Mouse (Mus musculus) gastrocnemius, postnatal 25 days (tissue): Measurements from ENCODE around the gene Nek4. TPM values are rescaled to one million over a fixed set of nuclear protein-coding genes. Genes with fewer than 3 reads are reported as not detected.

Experiments used
- DNase-seq: peaks from one replicate; pipeline ENCODE4 v3.0.0; 2022
- long read RNA-seq, 2 experiments: library from polyadenylated mRNA; stranded (forward); transcript quantifications; one replicate each; pipeline ENCODE4 v2.0.0; 2021
- total RNA-seq, 2 experiments: library from RNA; stranded (reverse); gene quantifications; 1 replicate in 1 of 2; 2 replicates in 1 of 2; pipeline ENCODE4 v1.2.3; 2021

Gene Nek4
- total RNA-seq: 1 to 10 TPM; 3.3 TPM
- long read RNA-seq, experiment 1, full-length matches to known transcripts: 2 of 9 reads
- long read RNA-seq, experiment 1, partial matches to known transcripts: 6 of 9 reads
- long read RNA-seq, experiment 1, other reads (novel, unspliced or antisense): 1 of 9 reads
- long read RNA-seq, experiment 2, full-length matches to known transcripts: 1 of 9 reads
- long read RNA-seq, experiment 2, partial matches to known transcripts: 7 of 9 reads
- long read RNA-seq, experiment 2, other reads (novel, unspliced or antisense): 1 of 9 reads

DNA sequence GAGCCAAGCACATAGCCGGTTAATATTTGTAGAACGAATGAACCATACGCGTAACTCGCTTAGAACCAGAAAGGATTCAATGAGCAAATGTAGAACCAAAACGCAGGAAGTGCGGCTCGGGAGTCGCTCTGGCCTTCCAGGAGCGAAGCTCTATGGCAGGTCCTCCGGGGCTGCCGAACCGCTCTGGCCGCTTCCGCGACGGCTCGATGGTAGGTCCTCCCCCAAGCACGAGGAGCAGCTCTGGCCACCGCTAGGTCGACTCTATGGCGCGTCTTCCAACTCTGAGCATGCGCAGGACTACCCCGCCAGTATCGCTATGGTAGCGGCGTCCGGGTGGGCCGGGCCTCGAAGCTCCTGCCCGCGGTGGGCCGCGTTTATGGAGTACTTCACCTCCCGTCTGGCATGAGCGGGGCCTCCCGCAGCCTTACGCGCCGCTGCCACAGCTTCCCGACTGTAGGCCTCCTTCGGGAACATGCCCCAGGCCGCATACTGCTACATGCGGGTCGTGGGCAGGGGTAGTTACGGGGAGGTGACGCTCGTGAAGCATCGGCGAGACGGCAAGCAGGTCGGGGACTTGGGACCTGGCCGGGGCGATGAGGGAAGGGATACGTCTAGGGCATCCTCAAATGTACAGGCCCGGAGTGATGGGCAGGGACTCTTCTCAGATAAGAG, at the start of gene Nek4:
Gene Nek4 (plus strand): TSS at position 224 of the 672 bp plus-strand sequence.
- peak; percentile 97 for DNase-seq

- DNase-seq: no peak
Measured at GRCm38 (mm10) chr14:30902628-30903027, 48.5 kb upstream of the Nek4 start.

GRCm38 (mm10) chr14:30903036-30903435, 48.1 kb upstream of the Nek4 start:
- no peak for DNase-seq

- DNase-seq: no peak
Measured at GRCm38 (mm10) chr14:30904307-30904706, 46.9 kb upstream of the Nek4 start.

DNA sequence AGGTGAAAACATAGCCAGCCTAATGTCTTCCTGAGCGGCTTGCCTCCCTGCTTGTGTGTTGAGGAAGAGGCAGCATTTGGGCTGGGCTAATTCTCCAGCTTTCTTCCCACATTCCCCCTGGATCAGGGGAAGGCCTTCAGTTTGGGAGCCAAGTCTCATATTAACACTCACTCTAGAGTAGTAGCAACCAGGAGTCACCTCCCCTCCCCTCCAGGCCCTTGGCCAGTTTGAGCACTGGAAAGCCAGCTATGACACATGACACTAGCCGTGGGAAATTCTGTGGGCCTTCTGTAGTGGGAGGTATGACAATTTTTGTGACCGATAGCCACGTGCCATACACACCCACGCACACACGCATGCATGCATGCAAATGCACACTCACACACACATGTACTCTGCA, 45.2 kb upstream of the Nek4 start:
- no peak for DNase-seq

GRCm38 (mm10) chr14:30907814-30908265, 43.3 kb upstream of the Nek4 start:
- DNase-seq: no peak

- no peak for DNase-seq
Measured at GRCm38 (mm10) chr14:30911141-30911540, 40.0 kb upstream of the Nek4 start.

DNA sequence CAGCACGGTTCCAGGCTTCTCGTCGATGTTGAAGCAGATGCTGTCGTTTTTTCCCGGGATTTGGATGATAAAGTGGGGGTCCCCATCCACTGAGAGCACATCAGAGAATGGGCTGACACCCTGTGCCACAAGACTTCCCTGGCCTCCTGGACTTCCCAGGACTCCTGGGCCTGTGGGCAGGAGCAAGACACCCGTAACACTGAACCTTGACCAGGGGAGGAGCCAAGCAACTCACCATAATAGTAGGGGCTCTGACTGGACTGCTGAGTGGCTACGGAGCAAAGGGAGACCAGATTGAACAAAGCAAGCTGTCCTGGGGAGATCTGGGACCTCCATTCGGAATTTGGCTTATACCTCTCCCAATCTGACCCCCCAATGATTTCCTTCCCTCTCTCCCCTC, 38.5 kb upstream of the Nek4 start:
- no peak for DNase-seq

DNA sequence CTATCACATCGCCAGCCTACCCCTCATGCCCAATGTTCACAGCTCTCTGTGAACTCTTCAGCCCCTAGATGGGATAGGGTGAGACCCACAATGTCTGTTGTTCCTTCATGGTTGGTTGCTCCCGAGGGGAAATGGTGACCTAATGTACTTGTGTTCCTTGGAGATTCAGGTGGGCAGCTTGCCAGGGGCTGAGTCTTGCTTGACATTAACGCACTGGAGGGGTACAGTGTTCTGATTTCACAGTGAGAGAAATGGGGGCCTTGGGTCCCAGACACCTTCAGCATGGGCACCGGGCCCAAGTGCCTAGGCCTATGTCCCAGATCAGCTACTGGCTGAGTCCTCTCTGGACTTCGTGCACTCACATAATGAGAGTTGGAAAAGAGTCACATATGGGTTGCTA, 37.8 kb upstream of the Nek4 start:
- no peak for DNase-seq

DNA sequence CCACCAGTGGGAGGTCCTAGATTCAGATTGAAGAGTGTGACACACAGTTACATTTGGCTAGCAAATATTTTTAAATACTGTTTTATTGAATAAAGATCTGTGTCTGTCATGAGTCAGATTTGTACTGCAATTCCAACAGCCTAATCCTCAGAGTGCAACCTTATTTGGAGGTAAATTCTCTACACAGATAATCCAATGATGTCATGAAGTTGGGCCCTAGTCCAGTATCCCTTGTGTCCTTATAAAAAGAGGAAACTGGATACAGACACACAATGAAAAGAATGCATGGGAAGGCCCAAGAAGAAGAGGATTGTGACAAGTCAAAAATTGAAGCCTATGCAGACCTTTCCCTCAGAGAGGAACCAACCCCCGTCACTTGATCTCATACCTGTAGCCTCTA, 34.7 kb upstream of the Nek4 start:
- DNase-seq: no peak

- DNase-seq: no peak
Measured at GRCm38 (mm10) chr14:30922053-30922670, 29.0 kb upstream of the Nek4 start.

- DNase-seq: no peak
Measured at GRCm38 (mm10) chr14:30923375-30924105, 27.6 kb upstream of the Nek4 start, which contains the start of gene Itih3. Itih3 (minus strand) TSS chr14:30923760.

DNA sequence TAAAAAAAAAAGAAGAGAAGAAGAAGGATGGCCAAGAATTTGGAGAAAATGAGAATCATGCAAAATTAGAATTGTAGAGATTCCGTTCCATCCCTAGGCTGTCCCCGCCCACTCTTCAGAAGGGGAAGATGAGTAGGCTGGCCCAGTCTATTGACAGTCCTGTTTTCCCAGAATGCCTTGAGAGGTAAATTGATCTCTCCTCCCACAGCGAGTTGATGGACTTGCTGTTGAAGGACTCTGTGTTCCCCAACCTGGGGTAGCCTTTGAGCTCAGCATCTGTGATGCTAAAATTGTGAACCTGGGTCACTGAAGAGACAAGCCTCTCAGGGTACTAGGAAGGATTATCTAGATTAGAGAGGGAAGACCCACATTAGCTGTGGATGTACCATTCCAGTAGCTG, 25.7 kb upstream of the Nek4 start:
- no peak for DNase-seq

- no peak for DNase-seq
Measured at GRCm38 (mm10) chr14:30930386-30930785, 20.8 kb upstream of the Nek4 start.

GRCm38 (mm10) chr14:30933351-30933750, 17.8 kb upstream of the Nek4 start:
- no peak for DNase-seq

GRCm38 (mm10) chr14:30942254-30942653, 8.9 kb upstream of the Nek4 start:
- no peak for DNase-seq

GRCm38 (mm10) chr14:30943038-30943437, 8.1 kb upstream of the Nek4 start, which contains the start of gene Itih1:
Itih1 (minus strand) TSS chr14:30943289.
- DNase-seq: no peak

- no peak for DNase-seq
Measured at GRCm38 (mm10) chr14:30943860-30944674, 7.1 kb upstream of the Nek4 start.

GRCm38 (mm10) chr14:30944745-30945144, 6.4 kb upstream of the Nek4 start:
- DNase-seq: no peak

- DNase-seq: no peak
Measured at GRCm38 (mm10) chr14:30949986-30950385, 1.2 kb upstream of the Nek4 start.

GRCm38 (mm10) chr14:30958517-30958916, 7.3 kb downstream of the Nek4 start:
- DNase-seq: no peak

GRCm38 (mm10) chr14:30959031-30959430, 7.9 kb downstream of the Nek4 start:
- no peak for DNase-seq
